Mouse (Mus musculus) embryo, embryonic 11.5 days (tissue): ENCODE measurements at regions not wholly inside any gene's neighbourhood (a gene's known extent, or its start where the extent isn't known, plus 50 kb on each side); places are given as distances from the start of the nearest gene placed in this dataset.
A peak's percentile ranks its signal among the peaks of the same experiment; 100 is the strongest.

ENCODE experiments used
- DNase-seq: peaks from one replicate; pipeline ENCODE4 v3.0.0-alpha.2; 2012; ENCODE audit warnings: low read depth, low spot score

DNA sequence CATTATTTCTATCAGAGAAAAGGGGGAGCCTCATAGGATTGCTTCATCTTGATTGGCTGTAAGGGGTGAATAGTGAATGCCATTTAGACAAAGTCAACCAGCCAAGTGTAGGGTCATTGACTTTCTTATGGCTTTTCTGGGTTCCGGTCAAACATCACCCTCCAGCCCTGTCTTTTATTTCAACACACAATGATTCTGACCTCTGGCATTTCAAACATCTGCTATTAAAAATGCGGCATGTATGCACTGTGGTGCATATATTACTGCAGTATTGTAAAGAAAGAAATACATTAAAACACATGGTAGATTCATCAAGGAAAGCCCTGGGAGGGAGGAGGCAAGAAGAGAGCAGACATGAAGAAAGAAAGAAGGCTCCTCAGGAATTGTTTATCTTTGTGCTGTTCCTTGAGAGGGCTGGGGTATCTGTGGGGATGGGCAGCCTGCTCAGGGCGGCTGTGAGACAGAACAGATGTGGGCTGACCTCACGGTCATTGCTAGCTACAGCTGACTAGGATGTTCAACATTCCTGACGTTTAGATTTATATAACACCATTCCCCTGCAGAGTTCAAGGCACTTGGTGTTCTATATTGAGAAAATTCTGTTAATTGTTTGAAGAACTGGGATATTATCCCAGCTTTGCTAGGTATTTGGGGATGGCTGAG is 303.5 kb upstream of the Ppp2r3a start:
- peak; percentile 36 for DNase-seq

DNA sequence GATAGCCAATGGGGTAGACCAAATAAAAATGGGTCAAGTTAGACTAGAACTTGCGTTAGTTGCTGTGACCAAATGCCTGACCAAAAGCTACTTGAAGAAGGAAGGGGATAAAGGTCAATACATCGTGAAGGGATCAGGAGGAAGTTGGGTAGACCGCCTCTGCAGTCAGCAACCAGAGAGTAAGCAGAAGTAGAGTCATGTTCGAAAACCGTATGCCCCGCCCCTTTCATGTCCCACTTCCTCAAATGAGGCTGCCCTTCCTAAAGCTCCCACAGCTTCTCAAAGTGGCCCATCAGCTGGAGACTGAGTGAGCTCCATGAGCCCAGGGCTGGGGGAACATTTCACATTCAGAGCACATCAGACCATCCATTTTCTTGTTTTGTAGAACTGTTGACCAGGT is 301.2 kb upstream of the Ppp2r3a start:
- no peak for DNase-seq

DNA sequence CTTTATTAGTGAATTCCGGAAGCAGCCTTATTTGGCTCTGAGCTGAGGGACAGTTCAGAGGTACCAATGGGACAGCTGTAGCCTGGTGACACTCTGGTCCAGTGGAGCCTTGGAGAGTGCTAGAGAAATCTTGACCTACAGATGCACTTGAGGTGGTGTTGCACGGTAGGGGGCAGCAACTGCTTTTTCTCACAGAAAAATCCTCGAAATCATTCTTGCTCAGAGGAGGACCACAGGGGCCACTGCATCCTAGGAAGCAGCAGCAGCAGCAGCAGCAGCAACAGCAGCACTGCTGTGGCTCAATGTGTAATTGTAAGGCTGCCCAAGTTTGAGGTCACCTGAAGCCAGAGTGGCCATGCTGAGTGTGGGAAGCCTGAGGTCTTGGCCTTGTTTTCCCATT is 299.7 kb upstream of the Ppp2r3a start:
- no peak for DNase-seq

DNA sequence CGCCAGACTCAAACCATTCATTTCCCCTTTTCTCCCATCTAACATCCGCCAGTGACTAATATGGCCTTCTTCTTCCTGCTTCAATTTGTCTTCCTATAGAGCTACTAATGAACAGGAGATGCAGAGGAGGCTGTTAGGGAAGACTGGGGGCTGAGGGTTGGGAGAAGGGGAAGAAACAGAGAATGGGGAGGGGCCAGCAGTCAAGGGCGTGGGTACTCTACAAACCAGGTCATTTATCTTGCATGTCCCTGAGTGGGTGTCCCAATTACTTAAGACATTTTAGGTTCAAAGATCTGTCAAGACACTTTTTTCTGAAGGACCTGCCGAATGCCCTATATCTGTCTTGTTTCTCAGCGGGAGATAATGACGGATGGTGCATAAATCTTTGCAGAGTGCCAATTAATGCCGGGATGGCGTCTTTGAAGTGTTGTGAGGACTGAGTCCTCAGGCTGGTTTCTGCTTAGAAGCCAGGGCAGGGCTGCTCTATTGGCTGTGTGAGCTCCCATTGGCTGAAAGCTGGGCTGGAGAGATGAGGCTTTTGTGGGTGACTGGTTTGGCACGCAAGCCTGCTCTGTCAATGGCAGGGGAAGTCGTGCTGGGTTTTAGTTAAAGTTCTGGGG is 294.7 kb upstream of the Ppp2r3a start:
- peak; percentile 31 for DNase-seq

DNA sequence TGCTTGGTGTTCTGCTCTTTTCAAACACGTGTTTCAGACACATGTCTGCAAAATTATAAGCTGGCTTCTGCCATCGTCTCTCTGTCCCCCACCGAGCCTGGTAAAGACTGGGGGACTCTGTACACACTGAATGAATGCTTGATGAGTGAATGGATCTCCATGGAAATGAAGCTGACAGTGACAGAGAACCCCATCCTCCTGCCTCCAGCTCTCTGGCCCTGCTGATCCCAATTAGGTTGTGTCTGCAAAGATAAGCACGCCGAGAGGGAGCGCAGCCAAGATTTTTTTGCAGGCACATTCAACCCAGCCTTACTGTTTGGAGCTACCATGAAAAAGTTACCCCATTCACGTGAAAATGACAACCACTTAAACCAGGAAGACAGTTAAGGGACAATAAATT is 266.5 kb upstream of the Ppp2r3a start:
- DNase-seq, result no peak

DNA sequence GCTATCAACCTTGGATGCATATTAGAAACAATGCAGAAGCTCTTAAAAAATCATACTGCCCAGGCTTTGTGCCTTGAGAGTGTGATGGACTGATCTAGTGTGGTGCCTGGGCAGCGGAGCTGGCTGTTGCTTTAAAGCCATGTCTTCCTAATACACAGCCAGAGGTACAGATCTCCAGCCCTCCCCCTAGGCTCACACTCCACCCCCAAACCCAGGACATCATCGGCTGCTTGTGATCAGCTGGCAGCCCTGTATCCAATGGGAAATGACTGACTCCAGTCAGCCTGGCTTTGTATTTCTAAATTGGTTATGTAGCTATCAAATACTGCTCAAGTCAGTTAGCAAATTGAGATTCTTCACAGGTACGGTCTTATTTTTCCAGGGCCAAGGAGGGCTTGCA is 259.2 kb upstream of the Ppp2r3a start:
- no peak for DNase-seq

DNA sequence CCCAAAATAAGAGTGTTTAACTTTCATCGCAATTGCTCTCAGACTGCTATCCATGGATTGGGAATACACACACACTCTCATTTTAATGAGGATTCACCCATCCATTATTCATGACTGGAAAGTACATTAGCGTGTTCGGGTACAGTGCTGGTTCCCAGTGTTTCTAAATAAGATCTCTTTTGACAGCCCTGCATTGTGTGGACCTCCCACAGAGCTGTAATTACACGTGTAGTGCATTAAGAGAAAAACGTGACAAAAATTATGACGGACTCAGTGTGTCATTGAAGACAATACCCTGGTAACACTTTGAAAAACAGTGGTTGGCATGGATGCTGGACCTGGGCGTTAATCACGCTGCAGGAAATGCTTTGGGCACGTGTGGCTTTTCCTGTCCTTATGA is 257.6 kb upstream of the Ppp2r3a start:
- no peak for DNase-seq

DNA sequence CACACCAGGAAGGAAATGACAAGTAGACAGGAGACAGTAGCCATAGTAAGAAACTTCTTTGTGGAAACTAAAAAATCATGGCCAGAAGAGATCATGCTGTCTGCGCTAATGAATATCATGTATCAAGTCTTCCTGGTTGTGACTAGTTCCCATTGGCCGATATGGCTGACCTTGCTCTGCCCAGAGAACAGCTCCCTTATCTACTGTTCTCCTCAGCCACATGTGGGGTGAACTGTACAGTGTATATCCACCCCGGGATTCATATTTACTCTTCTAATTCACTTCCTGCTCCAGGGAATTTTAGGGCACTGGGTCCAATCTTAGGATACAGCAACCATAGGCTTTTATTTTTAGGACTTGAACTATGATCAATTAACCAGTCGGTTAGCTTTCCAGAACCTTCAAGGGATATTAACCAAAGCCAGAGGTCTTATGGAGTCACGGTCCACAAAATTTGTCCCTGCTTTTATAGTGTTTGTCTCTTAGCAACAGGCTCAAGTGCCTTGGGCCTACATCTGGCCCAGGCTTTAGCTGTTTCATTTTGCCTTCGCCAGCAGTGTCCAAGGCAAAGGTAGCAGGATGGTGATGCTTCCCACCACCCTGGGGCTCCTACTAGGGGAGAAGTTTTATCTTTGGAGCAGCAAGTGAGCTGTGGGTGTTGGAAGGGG is 255.6 kb upstream of the Ppp2r3a start:
- no peak for DNase-seq

DNA sequence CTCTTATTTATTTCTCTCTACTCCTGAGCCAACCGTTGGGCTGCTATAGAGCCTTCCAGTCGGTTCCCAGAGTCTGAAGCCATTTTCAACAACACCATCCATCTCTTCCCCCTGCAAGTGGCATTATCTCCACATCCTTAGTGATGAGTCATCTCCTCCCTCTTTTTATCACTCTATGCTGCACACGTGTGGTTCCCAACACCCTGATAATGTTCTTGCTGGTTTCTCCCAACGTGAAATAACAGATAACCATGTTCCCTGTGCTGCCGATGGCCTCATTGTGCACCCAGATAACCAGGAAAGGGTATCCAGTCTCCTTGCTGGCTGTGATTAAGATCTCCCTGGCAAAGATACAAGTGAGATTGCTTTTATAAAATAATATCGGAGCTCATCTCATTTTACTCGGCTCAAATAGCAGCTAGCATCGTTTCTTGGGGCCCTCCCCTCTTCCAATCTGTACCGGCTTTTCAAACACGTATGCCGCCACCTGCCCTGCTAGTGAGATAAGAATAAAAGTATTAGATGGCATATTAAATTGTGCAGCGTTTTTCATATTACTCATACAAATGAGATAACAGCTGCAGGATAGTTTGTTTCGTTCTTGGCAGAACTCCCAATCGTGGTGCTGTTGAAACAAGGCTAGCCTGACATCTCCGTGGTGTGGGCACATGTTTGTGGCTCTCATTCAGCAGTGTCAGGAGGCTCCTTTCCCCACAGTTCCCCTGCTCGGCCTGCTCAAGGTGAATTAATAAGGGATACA is 250.3 kb upstream of the Ppp2r3a start:
- DNase-seq, result no peak

DNA sequence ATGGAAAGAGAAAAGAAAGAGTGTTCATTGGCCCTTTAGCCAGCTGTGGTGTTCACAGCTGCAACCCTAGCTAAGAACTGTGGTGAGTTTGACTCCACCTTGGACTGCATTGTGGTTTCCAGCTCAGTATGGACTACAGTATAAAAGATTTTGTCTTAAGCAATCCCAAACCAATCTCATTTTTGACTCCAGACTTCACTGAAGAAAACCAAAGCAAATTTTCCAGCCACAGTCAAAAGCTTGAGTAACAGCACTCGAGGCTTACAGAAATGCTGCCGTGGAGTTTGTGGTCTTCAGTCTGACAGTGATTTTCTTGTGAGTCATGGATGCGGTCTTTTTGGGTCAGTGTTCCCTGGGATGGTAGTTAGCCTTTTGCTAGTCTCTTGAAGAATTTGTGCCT is 249.4 kb upstream of the Ppp2r3a start:
- DNase-seq, result no peak

DNA sequence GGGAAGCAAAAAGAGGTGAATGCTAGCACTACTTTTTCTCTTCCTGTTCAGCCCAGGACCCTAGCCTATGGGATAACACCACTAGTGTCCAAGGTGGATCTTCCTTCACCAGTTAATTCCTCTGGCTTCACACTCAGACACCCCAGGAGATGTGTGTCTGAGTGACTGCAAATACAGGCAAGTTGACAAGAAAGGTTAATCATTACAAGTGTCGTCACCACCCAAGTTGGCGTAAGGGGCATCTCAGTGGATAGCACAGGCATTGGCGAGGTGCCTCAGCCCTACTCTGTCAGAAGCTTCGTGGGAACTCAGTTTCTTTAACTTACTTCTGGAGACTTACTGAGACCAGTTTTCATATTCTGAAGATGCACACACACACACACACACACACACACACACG is 247.1 kb upstream of the Ppp2r3a start:
- DNase-seq, result no peak

DNA sequence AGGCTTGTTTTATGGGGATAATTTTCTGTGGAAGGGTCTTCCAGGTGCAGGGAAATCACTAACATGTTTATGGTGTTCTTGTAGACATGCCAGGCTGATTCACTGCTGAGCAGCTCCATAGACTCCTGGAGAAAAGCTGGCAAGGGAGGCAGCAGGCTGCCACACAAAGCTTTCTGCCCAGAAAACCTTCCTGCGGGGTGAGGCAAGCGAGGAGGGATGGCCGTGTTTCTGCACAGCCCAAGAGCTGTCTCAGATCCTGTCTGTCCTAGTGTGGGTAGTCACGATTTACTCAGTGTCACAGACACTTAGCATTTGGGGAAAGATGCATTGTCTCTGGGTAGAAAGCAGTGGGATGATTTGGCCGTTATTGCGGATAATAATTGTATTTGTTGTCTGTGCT is 244.2 kb upstream of the Ppp2r3a start:
- DNase-seq, result no peak

DNA sequence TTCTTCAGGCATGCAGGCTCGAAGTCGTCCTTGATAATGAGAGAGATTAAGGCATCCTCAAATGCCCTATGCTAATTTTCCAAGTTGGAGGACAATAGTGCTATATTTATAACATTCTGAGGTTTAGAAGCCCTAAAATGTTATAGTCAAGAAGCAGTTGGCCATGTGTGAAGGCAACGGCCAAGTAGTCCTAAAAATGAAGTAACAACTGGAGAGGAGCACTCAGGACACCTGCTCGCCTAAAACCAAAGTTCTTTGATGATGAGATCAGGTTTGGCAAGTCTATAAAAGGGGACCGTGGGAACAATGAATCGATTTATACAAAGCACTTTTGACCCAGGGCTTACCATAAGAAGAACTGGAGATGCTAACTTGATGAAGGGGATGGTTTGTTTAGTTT is 237.4 kb upstream of the Ppp2r3a start:
- no peak for DNase-seq

DNA sequence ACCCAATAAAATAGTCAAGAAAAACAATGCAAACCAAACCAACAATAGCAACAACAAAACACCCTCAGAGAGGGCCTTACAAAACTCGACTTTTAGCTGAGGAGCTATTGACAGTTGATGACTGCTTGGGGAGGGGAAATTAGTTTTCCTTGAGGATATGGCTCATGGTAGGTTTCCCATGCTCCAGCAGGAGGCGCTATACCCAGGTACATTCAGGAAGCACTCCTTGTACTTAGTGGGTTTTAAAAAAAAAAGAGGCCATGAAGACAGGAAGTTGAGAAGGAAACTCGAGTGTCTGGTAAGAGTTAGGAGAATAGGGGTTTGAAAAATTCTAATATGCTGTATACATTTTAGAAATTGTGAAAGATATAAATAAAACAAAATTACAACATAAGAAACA is 224.6 kb upstream of the Ppp2r3a start:
- no peak for DNase-seq

DNA sequence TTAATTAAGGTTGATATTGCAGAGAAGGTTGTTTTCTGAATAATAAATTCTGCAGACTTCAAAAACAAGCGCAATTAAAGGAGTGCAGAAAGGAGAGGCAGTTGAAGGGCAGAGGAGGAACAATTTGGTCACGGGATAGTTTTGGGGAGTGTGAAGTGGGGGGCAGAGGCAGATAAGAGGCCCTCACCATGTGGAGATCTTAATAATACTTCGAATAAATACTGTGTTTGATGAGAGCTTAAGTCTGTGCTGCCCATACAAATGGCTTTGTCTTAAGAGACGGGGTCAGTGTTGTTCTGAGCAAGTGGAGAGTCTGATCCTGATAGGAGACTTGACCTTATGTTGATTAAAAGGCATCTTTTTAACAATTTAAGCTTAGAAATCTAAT is 221.5 kb upstream of the Ppp2r3a start:
- no peak for DNase-seq

DNA sequence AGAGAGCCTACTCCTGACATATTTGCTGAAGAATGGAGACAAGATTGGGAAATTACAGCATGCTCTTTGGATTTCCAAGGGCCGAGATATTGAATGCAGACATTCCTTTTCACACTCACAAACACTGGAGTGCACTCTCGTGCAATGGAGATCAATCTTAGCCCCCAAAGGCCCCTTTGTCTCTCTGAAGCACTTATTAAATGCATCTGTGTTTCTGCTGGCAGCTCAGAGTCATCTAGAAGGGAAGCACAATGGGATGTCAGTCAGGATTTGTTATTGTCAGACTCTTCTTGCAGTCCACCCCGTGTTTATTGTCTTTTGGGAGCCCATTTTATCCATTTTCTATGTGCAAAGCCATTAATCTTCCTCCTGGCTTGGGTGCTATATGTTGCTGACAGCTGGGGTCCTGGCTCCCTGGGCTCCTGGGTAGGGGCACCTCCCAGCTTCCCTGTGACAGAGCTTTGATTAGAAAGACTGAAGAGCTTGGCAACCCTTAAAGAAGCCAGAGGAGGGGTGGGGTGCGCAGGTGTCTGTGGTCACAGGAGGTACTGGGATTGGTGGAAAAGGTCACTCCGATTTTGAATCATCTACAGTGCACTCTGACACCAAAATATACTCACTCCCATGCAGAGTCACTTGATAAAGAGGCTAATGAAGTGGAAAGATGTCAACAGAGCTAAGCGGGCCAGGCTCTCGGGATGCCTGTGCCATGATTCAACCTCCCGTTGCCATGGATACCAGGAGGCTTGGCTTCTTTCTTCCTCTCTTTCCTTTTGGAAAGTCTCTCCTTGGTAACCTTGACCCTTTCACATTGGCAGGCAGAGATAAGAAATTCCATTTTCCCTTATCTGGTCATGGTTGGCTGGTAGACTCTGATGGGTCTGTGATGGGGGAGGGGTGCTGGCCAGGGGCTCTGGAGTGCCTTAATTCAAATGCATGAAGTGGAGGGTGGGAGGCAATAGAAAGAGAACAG is 220.8 kb upstream of the Ppp2r3a start:
- DNase-seq, result peak; percentile 48

DNA sequence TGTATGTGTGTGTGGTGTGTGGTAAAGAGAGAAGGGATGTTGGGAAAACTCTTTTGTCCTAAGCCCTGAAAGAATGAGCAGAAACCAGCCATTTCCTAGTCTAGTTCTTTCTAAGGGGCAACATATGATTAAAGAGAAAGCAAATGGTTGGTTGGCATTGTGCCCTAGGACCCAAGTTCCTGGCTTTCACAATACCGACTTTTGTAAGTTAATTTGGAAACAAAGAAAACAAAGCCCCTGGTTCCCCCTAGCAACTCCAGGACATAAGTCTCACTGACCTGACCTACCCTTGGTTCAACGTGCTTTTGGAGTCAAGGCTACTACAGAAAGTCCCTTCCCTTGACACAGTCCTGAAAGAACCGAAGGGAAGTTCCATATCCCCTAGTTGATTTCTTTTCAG is 220.1 kb upstream of the Ppp2r3a start:
- no peak for DNase-seq

DNA sequence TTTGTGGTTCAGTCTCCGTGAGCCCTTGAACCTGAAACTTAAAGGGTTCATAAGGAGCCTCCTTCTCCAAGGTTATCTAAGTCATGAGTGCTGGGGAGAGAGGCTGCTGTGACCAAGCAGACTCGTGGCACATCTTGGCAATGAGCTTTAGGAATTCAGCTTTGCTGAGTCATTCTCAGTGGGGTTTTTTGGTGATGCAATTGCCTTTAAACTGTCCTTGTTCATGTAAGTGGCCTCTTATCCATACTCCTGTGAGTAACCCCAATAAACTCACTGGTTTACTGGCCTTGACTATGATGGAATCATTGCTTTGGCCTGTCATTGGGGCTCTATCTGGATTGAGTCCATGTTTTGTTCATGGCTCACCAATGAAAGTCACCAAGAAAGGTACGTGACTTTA is 218.2 kb upstream of the Ppp2r3a start:
- DNase-seq, result no peak

DNA sequence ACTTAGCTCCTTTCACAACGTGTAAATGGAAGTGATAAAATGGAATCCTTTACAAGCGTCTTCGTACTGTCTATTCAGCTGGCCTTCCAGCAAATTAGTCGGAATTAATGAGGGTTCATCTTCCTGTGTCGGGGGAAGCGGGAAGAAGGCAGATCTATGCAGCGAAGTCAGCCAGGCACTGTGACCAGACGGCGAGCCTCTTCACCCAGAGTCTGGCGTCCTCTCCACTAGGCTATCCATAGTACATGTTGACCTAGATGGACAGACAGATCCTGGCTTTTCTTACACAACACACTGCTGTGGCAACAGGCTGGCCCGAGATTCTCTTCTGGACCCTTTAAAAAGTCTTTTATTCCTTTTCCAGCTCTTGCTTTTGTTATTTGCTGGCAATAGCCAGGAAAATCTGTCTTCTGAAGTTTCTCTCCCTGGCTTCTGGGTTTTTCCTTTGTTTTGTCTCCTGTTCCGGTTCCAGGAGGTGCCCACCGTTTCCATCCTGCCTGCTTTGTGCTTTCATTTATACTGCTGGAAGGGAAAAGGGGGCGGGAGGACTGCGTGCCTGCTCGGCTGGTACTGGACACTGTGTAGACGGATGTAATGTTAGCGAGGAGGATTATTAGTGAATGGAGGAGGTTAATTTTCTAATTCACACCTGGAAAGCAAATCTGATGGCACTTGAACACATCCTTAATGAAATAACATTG is 213.3 kb upstream of the Ppp2r3a start:
- no peak for DNase-seq

DNA sequence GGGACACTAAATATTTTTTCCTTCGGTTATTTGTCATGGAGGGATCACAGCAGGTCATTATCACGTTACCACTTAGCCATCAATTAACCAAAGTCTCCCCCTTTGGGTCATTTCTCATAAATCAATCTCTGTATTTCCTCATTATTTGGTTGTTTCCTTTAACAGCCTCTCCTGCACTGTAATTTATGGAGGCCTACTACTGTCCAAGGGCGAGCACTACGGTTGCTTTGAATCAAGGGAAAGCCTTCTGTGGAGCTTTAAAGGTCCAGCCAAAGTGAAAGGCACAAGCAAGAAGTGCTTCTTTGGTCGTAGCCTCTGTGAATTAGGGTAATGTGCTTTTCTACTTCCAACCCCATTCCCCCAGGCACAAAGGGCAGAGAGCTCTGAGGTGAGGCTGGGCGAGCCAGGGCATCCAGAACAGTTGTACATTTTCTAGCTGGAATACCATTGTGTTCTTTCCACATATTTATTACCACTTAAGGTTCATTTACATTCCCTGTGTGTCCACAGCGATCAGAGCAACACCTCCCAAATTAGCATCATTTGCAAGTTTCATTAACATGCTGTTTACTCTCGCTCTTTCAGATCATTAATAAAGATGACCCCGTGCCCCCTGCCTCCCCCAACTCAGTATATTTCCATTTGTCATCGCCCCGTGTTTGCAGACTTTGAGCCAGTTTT is 207.5 kb upstream of the Ppp2r3a start:
- no peak for DNase-seq
